Mouse (Mus musculus) left cerebral cortex, adult 2 months (tissue): ENCODE measurements around the gene Cd48. TPM values are rescaled to one million over a fixed set of nuclear protein-coding genes. Genes with fewer than 3 reads are reported as not detected.
A peak's percentile ranks its signal among the peaks of the same experiment; 100 is the strongest.
"Not testable (repeated sequence)": the region's sequence is repeated elsewhere in the genome, so short reads cannot be mapped to it uniquely, and the experiment has no call there.

ENCODE experiments used
- DNase-seq, 2 experiments: peaks; one replicate each; pipeline ENCODE4 v3.0.0; 2021 to 2022; ENCODE audit warnings: low spot score in 2 of 2, mixed read lengths in 1 of 2; ENCODE audit errors: extremely low spot score in 1 of 2
- H3K27ac ChIP-seq: fragments of 200-600 bp; 2 replicates; pipeline ENCODE4 v1.8.1; 2022
- H3K4me3 ChIP-seq: fragments of 200-600 bp; 2 replicates; pipeline ENCODE4 v1.8.1; 2022
- CTCF ChIP-seq: fragments of 200-600 bp; IDR thresholded peaks from 2 replicates; pipeline ENCODE4 v1.8.1; 2022; ENCODE audit warnings: antibody characterized with exemption, mild to moderate bottlenecking, moderate library complexity
- intact Hi-C: fragments of 180-260 bp; cut with DNase I; formaldehyde crosslinking; loops from one replicate; pipeline ENCODE4 v1.15.1; 2025
- total RNA-seq, 2 experiments: library from RNA; stranded (reverse); gene quantifications; 2 replicates each; pipeline ENCODE4 v1.2.3; 2021

Cd48 gene
- total RNA-seq, 2 experiments from 2014 or later: 0.38 to 0.40 TPM

DNA sequence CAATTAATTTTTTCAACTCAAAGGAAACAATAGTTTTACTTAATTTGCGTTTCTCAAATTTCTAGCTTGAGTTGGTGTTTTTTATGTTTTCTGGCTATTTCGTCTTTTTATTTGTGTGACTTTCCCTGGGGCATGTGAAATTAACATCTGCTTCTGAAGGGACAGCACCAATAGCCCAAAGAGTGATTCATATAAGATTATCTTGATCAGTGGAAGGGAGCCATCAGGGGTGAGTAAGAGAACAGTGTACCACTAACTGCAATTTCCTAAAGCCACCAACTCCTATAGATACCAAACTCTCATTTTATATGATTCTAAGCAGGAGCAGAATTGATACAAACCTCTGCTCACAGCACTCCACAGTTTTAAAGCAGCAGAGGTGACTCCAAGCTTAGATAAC is 18.1 kb upstream of the Cd48 start:
- DNase-seq: no peak
- no peak for TF ChIP-seq CTCF
- no peak overlapping the region for H3K27ac ChIP-seq
- intact Hi-C loops: no loop called here
- H3K4me3 ChIP-seq: no peak overlapping the region

DNA sequence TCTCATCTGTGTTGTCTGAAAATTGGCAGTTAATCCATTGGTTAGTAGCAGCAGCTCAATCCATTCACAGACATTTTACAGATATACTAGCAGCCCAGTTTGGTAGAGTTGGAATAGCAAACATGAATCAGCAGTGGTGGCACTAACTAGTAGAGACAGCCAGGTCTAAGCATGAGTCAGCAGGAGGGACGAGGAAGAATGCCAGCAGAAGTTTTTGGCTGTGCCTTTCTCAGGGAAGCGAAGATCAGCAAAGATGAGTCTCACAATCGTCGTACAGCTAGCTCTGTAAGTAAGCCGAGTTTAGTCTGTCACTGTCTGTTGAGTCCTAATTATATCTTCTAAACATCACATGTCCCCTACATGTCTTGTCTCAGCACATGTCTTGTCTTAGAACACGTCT is 15.5 kb upstream of the Cd48 start:
- DNase-seq: peak in 1 of 2 experiments; percentile 29
- Histone ChIP-seq H3K27ac (no peak overlapping the region), H3K4me3 (no peak overlapping the region)
- intact Hi-C loops: no loop called here
- TF ChIP-seq CTCF: no peak

DNA sequence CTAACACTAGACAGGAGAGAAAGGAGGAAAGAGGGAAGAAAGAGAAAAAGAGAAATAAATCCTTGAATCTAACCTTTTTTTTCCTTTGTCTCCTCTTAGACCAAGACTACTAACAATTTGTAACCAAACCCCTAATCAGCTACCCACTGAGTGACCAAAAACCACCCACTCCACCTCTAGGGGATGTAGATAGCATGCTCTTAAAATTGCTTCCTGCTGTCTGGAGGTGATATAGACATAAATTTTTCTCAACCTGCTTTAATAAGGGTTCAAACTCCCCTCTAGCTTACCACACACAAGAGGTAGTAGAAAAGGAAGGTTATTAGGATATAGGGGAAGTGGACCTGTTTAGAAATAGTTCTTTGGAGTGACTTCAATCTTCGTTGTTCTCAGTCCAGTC is 14.6 kb upstream of the Cd48 start:
- H3K27ac ChIP-seq: no peak overlapping the region
- DNase-seq: no peak
- intact Hi-C loops: no loop called here
- no peak for TF ChIP-seq CTCF
- no peak overlapping the region for H3K4me3 ChIP-seq

DNA sequence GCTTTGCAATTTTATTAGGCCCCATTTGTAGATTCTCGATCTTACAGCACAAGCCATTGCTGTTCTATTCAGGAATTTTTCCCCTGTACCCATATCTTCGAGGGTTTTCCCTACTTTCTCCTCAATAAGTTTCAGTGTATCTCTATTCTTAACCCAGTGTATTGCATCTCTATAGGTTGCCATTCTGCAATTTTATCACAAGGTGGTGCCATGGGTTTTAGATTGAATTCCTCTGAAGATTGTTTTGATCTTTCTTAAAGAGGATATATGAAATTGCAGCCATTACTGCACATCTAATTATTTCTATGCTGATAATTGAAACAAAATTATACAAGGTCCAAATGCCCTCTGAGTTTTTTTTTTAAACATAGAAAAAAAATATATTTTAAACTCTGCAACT is 9.4 kb upstream of the Cd48 start:
- TF ChIP-seq CTCF: peak; percentile 38
- not testable (repeated sequence) for DNase-seq, H3K4me3 ChIP-seq
- peak overlapping the region; percentile 56; the same call in 1 of the 2 replicates for H3K27ac ChIP-seq
- intact Hi-C loops: loop anchor here (10.0 kb wide), 1 partner anchor 332 kb away; no protein-coding TSS in a partner anchor

DNA sequence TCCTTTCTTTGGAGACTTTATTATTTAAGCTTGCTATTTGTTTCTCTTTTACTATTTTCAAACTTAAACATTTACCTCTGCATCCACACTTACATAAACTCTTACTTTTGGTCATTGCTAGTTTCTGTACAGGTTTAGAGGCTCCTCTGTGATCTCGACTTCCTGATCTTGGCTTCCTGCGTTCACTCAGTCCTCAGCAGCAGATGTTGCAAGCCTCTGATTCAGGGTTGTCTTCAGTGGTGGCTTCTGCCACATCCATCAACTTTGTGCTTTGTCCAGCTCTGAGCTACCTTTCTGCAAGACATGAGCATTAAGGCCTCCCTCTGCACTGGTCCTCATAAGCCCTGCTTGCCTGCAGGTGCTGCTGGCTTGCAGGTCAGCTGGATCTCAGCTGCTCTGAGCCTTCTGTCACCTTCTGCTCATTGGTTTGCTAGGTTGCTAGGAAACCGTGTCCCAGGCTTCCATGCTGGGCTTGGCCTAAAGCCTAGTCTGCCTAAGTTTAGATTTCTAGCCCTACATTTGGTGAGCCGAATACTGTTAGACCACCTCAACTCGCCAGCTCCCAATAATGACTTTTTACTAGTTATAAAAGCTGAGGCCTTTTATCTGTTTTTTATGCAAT is 8.8 kb upstream of the Cd48 start:
- DNase-seq: peak in 1 of 2 experiments; percentile 14
- no peak for TF ChIP-seq CTCF
- intact Hi-C loops: loop anchor here (10.0 kb wide), 1 partner anchor 332 kb away; no protein-coding TSS in a partner anchor
- H3K27ac ChIP-seq: peak overlapping the region; percentile 56
- H3K4me3 ChIP-seq: no peak overlapping the region

DNA sequence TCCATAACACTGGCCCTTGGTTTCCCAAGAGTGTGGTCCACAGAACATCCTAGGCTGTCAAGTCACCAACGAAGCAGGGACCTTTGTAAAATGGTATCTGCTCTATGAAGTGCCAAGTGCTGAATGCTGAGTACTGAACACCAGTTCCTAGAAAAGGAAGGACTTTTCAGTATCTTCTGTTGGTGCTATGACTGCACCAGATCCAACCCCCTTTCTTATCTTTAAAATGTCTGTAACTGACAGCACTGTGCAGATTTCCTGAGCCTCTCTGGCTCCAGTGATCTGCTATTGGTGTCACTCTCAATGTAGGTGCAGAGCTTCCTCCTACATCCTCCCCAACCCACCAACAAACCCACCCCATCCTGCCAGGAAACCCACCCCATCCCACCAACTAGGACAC is 7.3 kb upstream of the Cd48 start:
- no peak overlapping the region for H3K4me3 ChIP-seq
- no peak for DNase-seq
- no peak for TF ChIP-seq CTCF
- no peak overlapping the region for H3K27ac ChIP-seq
- intact Hi-C loops: loop anchor here (10.0 kb wide), 1 partner anchor 330 kb away; no protein-coding TSS in a partner anchor

DNA sequence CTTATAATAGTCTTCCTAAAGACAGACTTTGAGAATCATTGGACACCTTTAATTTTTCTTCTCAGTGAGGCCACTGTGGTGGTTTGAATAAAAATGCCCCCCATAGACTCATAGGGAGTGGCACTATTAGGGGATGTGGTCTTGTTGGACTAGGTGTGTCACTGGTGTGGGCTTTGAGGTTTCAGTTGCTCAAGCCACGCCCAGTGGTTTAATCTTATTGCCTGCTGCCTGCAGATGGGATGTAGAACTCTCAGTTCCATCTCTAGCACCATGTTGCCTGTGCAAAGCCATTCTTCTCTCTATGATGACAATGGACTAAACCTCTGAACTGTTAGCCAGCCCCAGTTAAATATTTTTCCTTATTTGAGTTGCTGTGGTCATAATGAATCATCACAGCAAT is 4.1 kb upstream of the Cd48 start:
- DNase-seq: no peak
- intact Hi-C loops: loop anchor here (10.0 kb wide), 1 partner anchor 327 kb away; no protein-coding TSS in a partner anchor
- H3K27ac ChIP-seq: no peak overlapping the region
- TF ChIP-seq CTCF: no peak
- H3K4me3 ChIP-seq: no peak overlapping the region

DNA sequence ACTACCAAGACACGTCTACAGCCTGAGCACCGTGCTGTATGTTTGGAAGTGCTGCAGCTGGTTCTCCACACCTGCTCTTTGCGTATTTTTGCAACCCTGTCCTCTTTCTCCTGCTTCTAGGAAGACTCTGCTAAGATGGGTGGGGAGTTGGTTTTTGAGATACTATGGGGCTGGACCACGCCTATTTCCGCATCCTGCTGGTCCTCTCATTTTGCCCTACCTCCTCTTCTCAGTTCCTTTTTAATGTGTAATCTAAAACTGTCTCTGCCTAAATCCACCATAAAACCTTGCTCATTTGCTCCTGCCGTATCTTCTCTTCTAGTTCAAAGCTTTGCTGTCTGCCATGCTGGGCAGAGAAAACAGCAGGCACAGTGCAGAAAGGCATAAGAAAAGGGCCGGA is 800 bp upstream of the Cd48 start:
- intact Hi-C loops: no loop called here
- TF ChIP-seq CTCF: no peak
- no peak overlapping the region for H3K4me3 ChIP-seq

DNA sequence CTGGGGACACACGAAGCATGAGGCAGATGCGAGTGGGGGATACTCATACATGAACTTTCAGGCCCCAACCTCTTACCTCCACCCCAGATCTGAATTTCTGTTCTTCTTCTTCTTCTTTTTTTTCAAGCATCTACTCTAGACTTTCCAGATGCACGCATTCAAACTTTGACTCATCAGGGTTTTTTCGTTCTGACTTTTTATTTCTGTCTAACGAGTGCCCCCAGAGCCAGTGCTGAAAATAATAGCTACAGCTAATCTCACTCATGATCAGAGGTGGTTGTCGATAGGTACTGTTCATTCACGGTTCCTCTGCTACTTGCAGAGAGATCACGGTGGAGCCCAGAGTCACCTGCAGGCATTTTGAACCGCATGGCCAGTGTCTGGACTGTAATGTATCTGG is 3.1 kb downstream of the Cd48 start:
- Histone ChIP-seq H3K27ac (no peak overlapping the region), H3K4me3 (no peak overlapping the region)
- TF ChIP-seq CTCF: no peak
- intact Hi-C loops: no loop called here
- no peak for DNase-seq

More for the DNA sequence above, 800 bp upstream of the Cd48 start:
- no peak for DNase-seq
- no peak overlapping the region for H3K27ac ChIP-seq

DNA sequence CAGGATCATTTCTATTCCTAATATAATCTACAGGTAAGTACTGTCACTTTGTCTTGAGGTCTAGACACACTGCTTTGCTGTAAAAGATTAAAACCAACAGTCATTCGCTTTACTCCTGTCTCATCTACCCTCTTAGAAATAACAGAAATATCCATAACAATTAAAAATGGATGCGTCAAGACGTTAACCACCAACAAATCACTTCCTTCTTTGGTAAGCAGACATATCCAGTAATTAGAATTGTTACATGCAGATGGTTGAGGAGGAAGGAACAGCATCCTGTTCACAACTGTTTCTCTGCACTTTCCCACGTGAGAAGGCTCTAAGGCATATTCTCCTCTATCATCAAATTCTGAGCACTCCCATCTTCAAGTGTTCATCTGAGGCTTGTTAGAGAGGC is 5.5 kb downstream of the Cd48 start:
- DNase-seq: no peak
- Histone ChIP-seq H3K4me3 (no peak overlapping the region), H3K27ac (no peak overlapping the region)
- intact Hi-C loops: no loop called here
- TF ChIP-seq CTCF: no peak

DNA sequence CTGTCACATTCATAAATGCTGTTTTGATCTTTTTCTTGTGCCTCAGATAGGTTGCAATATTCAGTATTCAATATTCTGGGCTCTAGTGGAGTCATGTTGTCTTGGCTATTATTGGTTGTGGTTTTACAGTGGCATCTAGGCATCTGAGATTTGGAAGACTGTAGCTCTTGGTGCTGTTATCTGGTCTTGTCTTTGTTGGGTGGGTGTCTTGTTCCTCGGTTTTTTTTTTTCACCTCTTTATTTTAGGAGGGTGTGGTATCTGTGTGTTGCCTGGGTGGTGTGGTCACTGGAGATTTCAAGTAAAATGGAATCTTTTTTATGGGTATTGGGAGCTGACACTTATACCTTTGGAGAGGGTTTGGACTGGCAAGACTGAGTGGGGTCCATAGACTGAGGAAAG is 12.1 kb downstream of the Cd48 start:
- intact Hi-C loops: no loop called here
- no peak overlapping the region for H3K4me3 ChIP-seq
- TF ChIP-seq CTCF: no peak
- no peak for DNase-seq
- no peak overlapping the region for H3K27ac ChIP-seq

DNA sequence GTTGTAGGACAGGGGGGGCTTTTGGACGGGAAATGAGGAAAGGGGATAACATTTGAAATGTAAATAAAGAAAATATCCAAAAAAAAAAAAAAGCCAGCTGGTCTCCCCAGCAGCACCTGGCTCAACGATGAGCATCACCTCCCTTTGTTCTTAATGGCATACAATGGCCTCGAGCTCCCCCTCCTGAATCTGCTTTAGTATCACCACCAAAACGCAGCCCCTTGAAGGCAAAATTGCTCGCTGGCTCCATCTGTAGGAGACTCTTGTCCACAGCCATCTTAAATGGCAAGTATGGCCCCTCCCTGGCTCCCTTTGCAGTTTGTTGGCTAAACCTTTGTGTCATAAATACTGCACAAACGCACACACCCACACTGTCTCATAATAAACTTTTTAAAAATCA is 17.2 kb downstream of the Cd48 start:
- DNase-seq: peak; percentile 12 to 17
- peak; percentile 51 for TF ChIP-seq CTCF
- no peak overlapping the region for H3K4me3 ChIP-seq
- intact Hi-C loops: no loop called here
- H3K27ac ChIP-seq: no peak overlapping the region

DNA sequence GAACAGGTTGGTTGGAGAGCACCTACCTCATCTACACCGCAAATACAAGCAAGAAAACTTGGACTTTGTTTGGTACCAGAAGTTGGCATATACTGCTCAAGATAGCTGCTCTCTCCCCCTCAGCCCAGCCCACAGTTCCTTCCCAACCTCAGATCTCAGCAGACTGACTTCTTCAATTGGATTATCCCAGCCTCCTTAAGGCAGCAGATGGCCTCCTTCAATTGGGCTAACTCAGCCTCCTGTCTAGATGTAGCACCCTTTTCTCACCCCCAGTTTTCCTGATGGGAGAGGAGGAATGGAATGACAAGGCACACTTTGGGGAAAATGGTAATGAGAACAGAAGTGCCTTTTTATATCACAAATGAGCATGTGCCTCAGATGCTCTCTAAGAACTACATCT is 31.9 kb downstream of the Cd48 start:
- DNase-seq: peak in 1 of 2 experiments; percentile 18
- intact Hi-C loops, H3K4me3 ChIP-seq: not testable (repeated sequence)
- H3K27ac ChIP-seq: 0 out of 2 replicates have a peak overlapping the region, but pooled peaks have one; percentile 8
